Mouse (Mus musculus): ENCODE measurements around the gene Spast. TPM values are rescaled to one million over a fixed set of nuclear protein-coding genes. Genes with fewer than 3 reads are reported as not detected.
"Not testable (repeated sequence)": the region's sequence is repeated elsewhere in the genome, so short reads cannot be mapped to it uniquely, and the experiment has no call there.

Spast gene
- total RNA-seq, 1 experiment from 2014 or later = 64.4 TPM

DNA sequence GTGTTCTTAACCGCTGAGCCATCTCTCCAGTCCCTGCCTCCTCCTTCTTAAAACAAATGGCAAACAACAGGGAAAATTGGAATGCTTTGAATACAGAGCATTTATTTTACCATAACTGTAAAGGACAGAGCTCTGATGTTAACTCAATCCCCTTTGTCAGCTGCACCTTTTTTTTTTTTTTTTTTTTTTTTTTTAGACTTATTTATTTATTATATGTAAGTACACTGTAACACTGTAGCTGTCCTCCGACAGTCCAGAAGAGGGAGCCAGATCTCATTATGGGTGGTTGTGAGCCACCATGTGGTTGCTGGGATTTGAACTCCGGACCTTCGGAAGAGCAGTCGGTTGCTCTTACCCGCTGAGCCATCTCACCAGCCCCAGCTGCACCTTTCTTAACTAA lies 20.1 kb upstream of the Spast start:
- no peak for ATAC-seq (replicated peaks in 1 of 2; ENCODE audit: insufficient read depth in 1 of 2, low FRiP score in 2 of 2, low TSS enrichment in 1 of 2, low read depth in 1 of 2, poor library complexity in 2 of 2, severe bottlenecking in 2 of 2)

DNA sequence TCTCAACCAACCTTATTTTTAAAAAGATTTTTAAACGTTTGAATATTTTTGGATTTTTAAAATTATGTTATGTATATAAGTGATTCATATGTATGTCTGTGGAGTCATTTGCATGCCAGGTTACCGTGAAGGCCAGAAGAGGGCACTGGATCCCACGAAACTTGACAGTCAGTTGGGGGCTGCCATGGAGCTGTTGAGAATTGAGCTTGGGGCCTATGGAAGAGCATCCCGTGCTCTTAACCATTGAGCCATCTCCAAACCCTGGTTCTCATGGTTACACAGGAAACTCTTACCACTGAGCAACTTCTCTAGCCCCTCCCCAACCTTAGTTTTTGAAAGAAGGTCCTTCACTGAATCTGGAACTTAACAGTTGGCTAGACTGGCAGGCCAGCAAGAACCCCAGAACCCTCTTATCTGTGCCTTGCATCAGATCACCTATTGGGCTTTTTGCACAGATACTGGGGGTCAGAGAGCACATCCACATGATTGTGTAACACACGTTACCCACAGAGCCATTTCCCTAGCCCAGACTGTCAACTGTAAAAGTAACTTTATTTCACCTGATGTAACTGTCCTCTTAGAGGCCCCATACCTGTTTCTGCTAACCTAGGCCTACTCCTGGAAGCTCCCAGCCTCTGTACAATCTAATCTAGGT lies 16.3 kb upstream of the Spast start:
- peak in 1 of 2 experiments; percentile 36; a peak in 1 of 4 replicates for ATAC-seq (replicated peaks in 1 of 2; ENCODE audit: insufficient read depth in 1 of 2, low FRiP score in 2 of 2, low TSS enrichment in 1 of 2, low read depth in 1 of 2, poor library complexity in 2 of 2, severe bottlenecking in 2 of 2)

GRCm38 (mm10) chr17:74323844-74324243 lies 14.9 kb upstream of the Spast start, which contains the start of gene Dpy30:
Gene Dpy30, minus strand, starts transcription at chr17:74323944.
- ATAC-seq (replicated peaks in 1 of 2; ENCODE audit: insufficient read depth in 1 of 2, low FRiP score in 2 of 2, low TSS enrichment in 1 of 2, low read depth in 1 of 2, poor library complexity in 2 of 2, severe bottlenecking in 2 of 2) = no peak

DNA sequence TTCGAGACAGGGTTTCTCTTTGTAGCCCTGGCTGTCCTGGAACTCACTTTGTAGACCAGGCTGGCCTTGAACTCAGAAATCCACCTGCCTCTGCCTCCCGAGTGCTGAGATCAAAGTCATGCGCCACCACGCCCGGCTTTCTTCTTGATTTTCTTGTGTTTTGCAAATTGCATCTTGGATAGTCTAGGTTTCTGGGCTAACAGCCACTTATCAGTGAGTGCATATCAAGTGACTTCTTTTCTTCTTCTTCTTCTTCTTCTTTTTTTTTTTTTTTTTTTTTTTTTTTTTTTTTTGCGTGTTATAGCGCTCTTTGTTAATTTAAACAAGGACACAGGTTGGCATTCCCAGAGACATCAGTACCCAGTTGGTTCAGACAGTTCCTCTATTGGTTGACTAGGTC lies 11.6 kb upstream of the Spast start:
- ATAC-seq (replicated peaks in 1 of 2; ENCODE audit: insufficient read depth in 1 of 2, low FRiP score in 2 of 2, low TSS enrichment in 1 of 2, low read depth in 1 of 2, poor library complexity in 2 of 2, severe bottlenecking in 2 of 2) = not testable (repeated sequence)

- peak; percentile 53 to 71; a peak in 3 of 4 replicates for ATAC-seq (replicated peaks in 1 of 2; ENCODE audit: insufficient read depth in 1 of 2, low FRiP score in 2 of 2, low TSS enrichment in 1 of 2, low read depth in 1 of 2, poor library complexity in 2 of 2, severe bottlenecking in 2 of 2)
Measured at GRCm38 (mm10) chr17:74328146-74328545, 10.6 kb upstream of the Spast start.

DNA sequence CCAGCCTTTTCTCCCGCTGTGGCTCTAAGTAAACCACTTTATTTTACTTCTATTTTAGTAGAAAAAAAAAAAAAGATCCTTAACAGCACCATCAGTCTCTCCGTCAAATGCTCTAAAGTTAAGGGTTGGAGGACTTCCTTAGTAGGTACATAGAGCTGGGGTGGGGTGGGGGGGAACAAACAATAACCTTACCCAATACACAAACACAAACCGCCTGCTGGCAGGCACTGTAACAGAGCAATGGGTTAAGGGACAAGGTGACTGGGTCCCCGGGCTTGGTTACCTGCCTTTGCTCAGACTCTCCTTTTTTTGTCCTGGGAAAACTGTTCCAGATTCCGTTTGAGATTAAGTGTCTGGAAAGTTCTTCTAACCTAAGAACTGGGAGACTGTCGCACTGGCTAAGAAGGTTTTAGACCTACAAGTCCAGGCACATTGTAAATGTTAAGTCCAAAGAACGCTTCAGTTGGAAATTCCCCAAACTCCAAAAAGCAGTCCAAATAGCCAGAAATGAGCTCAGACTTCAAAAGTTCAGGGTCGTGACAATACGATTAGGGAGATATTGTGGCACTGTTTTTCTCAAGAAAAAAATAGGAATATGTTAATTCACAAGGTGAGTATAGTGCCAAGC lies 7.6 kb upstream of the Spast start:
- ATAC-seq (replicated peaks in 1 of 2; ENCODE audit: insufficient read depth in 1 of 2, low FRiP score in 2 of 2, low TSS enrichment in 1 of 2, low read depth in 1 of 2, poor library complexity in 2 of 2, severe bottlenecking in 2 of 2) = no peak

DNA sequence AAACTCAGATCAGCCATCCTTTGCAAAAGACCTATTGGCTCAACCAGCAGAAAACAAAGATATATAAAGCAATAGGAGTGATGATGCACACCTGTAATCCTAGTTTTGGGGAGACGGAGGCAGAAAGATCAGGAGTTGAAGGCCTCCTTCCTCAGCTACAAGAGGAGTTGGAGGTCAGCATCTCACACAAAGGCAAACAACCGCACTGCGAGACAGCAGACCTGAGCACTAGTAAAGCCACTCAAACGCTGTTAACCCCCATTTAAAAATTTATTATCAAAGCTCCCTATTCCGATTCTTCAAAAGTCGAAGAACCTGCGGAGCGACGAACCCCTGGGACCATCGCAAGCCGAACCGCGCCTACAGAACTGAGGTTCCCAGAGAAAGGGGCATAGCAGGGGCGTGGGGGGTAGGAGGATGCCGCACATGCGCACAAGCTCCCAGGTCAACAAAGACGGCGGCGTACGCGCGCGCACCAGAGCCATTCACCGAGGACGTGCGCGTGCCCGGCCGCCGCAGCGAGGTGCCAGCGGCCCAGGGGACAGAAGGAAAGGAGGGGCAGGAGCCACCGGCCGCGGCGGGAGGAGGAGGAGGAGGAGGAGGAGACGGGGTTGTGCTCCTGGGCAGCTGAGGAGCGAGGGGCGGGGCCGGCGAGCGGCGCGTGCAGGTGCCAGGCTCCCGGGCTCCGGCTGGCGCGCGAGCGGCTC lies 409 bp upstream of the Spast start:
- ATAC-seq (replicated peaks in 1 of 2; ENCODE audit: insufficient read depth in 1 of 2, low FRiP score in 2 of 2, low TSS enrichment in 1 of 2, low read depth in 1 of 2, poor library complexity in 2 of 2, severe bottlenecking in 2 of 2) = peak; percentile 91 to 96

- ATAC-seq (replicated peaks in 1 of 2; ENCODE audit: insufficient read depth in 1 of 2, low FRiP score in 2 of 2, low TSS enrichment in 1 of 2, low read depth in 1 of 2, poor library complexity in 2 of 2, severe bottlenecking in 2 of 2) = no peak
Measured at GRCm38 (mm10) chr17:74341151-74341550, 2.4 kb downstream of the Spast start.

- no peak for ATAC-seq (replicated peaks in 1 of 2; ENCODE audit: insufficient read depth in 1 of 2, low FRiP score in 2 of 2, low TSS enrichment in 1 of 2, low read depth in 1 of 2, poor library complexity in 2 of 2, severe bottlenecking in 2 of 2)
Measured at GRCm38 (mm10) chr17:74363592-74363991, 24.8 kb downstream of the Spast start.

- no peak for ATAC-seq (replicated peaks in 1 of 2; ENCODE audit: insufficient read depth in 1 of 2, low FRiP score in 2 of 2, low TSS enrichment in 1 of 2, low read depth in 1 of 2, poor library complexity in 2 of 2, severe bottlenecking in 2 of 2)
Measured at GRCm38 (mm10) chr17:74376916-74377315, 38.1 kb downstream of the Spast start.

DNA sequence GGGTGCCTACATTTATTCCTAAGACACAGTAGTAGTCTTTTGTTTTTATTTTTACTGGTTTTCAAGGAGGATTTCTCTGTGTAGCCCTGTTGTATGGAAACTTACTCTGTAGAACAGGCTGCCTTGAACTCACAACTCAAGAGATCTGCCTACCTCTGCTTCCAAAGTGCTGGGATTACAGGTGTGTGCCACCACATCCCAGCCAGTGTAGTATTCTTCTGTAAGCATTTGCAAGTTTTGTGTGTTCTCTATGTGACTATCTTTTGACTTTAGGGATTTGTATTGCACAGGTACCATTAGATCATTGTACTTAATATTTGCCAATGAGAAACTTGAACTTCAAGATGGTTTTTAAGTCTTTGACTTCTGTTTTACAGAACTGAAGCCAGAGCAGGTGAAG lies 47.9 kb downstream of the Spast start:
- ATAC-seq (replicated peaks in 1 of 2; ENCODE audit: insufficient read depth in 1 of 2, low FRiP score in 2 of 2, low TSS enrichment in 1 of 2, low read depth in 1 of 2, poor library complexity in 2 of 2, severe bottlenecking in 2 of 2) = peak in 1 of 2 experiments; percentile 56; a peak in 1 of 4 replicates

GRCm38 (mm10) chr17:74389847-74390246 lies 51.1 kb downstream of the Spast start:
- ATAC-seq (replicated peaks in 1 of 2; ENCODE audit: insufficient read depth in 1 of 2, low FRiP score in 2 of 2, low TSS enrichment in 1 of 2, low read depth in 1 of 2, poor library complexity in 2 of 2, severe bottlenecking in 2 of 2) = no peak

DNA sequence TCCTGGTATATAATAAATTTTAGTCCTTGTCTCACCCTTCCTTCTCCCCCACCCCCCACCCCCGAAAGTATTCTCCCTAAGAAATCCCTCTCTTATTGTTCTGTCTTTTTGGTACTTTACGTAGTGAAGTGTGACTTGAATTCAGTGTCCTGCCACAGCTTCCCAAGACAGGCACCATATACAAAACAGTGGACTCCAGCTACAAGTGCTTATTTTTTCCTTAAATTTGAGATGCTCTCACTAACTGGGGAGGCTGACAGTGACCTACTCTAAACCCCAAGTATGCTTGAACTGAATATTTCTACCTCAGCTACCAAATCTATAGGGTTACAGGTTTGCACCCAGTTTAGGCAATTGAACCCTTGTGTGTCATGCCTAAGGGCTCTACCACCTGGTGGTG lies 55.6 kb downstream of the Spast start:
- no peak for ATAC-seq (replicated peaks in 1 of 2; ENCODE audit: insufficient read depth in 1 of 2, low FRiP score in 2 of 2, low TSS enrichment in 1 of 2, low read depth in 1 of 2, poor library complexity in 2 of 2, severe bottlenecking in 2 of 2)

DNA sequence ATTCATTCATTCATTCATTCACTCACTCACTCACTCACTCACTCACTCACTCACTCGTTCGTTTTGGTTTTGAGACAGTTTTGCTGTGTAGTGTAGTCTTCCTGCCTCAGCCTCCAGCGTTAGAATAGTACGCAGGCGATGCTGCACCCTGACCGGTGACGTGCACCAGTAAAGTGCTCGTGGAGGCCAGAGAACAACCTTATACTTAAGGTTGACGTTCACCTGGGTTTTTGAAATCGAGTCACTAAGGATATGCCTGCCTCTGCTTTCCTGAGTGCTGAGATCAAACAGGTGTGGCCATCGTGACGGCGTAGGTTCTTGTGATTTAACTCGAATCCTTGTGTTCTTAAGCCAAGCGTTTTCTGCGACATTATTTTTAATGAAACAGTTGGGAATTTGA lies 56.1 kb downstream of the Spast start:
- peak; percentile 8 to 18; a peak in 2 of 4 replicates for ATAC-seq (replicated peaks in 1 of 2; ENCODE audit: insufficient read depth in 1 of 2, low FRiP score in 2 of 2, low TSS enrichment in 1 of 2, low read depth in 1 of 2, poor library complexity in 2 of 2, severe bottlenecking in 2 of 2)

- peak; percentile 98 to 99 for ATAC-seq (replicated peaks in 1 of 2; ENCODE audit: insufficient read depth in 1 of 2, low FRiP score in 2 of 2, low TSS enrichment in 1 of 2, low read depth in 1 of 2, poor library complexity in 2 of 2, severe bottlenecking in 2 of 2)
Measured at GRCm38 (mm10) chr17:74395383-74396065, 56.7 kb downstream of the Spast start, which contains the start of gene Slc30a6. Gene Slc30a6, plus strand, starts transcription at chr17:74395608.

DNA sequence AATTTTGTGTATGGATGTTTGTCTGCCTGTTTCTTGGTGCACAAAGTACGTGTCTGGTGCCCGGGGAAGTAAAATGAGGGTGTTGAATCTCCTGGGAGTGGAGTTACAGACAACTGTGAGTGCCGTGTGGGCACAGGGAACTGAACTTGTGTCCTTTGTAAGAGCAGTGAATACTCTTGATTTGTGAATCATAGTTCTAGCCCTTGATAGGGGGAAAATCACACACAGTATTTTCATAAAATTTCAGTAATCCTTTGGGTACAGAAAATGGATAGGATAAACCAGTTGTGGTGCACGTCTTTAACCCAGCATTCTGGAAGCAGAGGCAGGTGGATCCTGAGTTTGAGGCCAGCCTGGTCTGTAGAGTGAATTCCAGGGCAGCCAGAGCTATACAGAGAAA lies 58.0 kb downstream of the Spast start:
- ATAC-seq (replicated peaks in 1 of 2; ENCODE audit: insufficient read depth in 1 of 2, low FRiP score in 2 of 2, low TSS enrichment in 1 of 2, low read depth in 1 of 2, poor library complexity in 2 of 2, severe bottlenecking in 2 of 2) = no peak

DNA sequence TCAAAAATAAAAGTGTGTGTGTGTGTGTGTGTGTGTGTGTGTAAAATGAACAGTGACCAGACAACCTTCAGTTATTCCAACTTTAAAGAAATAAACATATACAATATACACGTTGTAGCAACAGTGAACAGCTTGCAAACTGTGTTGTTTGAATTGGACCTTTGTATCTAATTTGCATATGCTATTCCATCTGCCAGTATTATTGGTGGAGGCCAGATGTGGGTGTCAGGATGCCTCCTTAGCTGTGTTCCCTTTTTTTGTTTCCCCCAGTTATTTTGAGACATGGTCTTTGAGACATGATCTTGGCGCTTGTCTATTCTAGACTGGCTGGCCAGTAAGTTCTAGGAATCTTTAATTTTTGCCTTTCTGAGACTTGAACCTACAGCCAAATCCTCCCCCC lies 58.4 kb downstream of the Spast start:
- no peak for ATAC-seq (replicated peaks in 1 of 2; ENCODE audit: insufficient read depth in 1 of 2, low FRiP score in 2 of 2, low TSS enrichment in 1 of 2, low read depth in 1 of 2, poor library complexity in 2 of 2, severe bottlenecking in 2 of 2)
